Mouse (Mus musculus): ENCODE data around the gene Ephb2.

DNA sequence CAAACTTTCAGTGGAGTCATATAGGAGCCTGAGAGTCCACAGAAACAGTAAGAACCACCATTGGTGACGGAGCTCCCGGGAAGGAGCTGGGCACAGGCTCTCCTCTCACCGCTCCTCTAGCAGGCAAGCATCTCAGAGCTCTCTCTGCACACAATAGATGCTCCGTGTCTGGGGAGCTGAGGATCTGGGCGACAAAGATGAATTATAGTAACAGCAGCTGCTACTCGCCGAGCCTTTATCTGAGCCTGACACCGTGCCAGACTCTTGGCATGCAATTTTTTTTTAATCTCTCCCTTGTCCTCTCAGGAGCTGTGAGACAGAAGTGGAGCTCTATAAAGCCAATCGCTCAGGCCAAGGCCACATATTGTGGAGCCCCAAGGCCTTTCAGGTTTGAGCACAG lies 170.7 kb downstream of the Ephb2 start:
- TF ChIP-seq CTCF (conservative IDR thresholded peaks at IDR 0.05; ENCODE audit: insufficient read depth, insufficient read length, low read depth, low read length) (no peak), POLR2A (IDR thresholded peaks at IDR 0.05; ENCODE audit: low read depth, low read length) (no peak)
